Mouse (Mus musculus) spleen, adult 2 months (tissue): Measurements from ENCODE around the gene Mas1.

ENCODE experiments used
- CTCF ChIP-seq: fragments of 200-500 bp; IDR thresholded peaks from 2 replicates; pipeline ENCODE4 v1.5.1; 2011; ENCODE audit warnings: mild to moderate bottlenecking, inconsistent platforms; ENCODE audit not compliant: insufficient read depth, insufficient read length, insufficient replicate concordance; ENCODE audit errors: extremely low read depth
- POLR2A ChIP-seq: fragments of 200-500 bp; IDR thresholded peaks from 2 replicates; pipeline ENCODE4 v1.6.1; 2011; ENCODE audit warnings: low read depth, low read length, inconsistent platforms

DNA sequence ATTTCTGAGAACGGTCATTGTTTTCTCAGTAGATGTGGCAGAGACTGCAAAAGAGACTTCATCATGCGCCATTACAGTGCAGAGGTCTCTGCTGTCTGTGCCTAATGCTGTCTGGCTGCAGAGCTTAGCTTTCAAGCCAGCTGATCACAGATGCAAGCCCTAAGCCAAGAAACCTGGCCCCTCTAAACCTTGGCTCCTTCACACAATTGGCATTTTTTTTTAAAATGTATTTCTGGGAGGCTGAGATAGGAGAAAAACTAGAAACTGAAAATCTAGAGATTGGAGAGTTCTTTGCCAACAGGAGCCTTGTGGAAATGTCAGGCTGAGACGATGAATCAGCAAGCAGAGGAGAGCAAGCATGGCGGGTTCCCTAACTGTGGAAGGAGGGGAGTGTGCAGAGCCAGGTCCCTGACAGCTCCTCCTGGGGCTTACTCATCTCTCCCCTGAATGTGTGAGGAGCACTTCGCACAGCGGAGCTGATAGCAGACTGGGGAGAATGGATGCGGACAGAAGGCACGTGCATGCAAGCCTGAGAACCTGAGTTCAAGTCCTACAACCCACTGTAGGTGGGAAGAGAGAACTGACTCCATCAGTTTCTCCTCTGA, 18.1 kb downstream of the Mas1 start:
- TF ChIP-seq POLR2A (no peak), CTCF (no peak)
